Mouse (Mus musculus): ENCODE data around the gene Grb10. TPM values are rescaled to one million over a fixed set of nuclear protein-coding genes. Genes with fewer than 3 reads are reported as not detected.

The Grb10 gene
- 133 and 154 TPM in 2 replicates for polyA plus RNA-seq (2015; fragmentation: Nextera tagmentation; extraction: Ambion mirVana)

GRCm38 (mm10) chr11:12038470-12038985, at the start of gene Grb10:
Gene Grb10, minus strand, starts transcription at chr11:12038683.
- Histone ChIP-seq H3K27me3 (peaks cover 97% of the 10 kb centered on the region), H3K4me2 (peak within 1 kb of the TSS; percentile 56), H3K4me1 (replicated peaks) (peaks cover 3% of the 10 kb centered on the region), H3K27ac (replicated peaks) (peak within 1 kb of the TSS; percentile 78), H3K36me3 (no peaks in the 10 kb centered on the region), H3K9ac (peak within 1 kb of the TSS; percentile 78), H3K4me3 (peak within 1 kb of the TSS; percentile 57), H3K9me3 (no peaks in the 10 kb centered on the region)
- no peak for ATAC-seq (ENCODE audit: low read depth)
- WGBS = 20% methylated on average over 10 of the region's 10 CpGs

GRCm38 (mm10) chr11:12081638-12082037, 43.2 kb upstream of the Grb10 start:
- Histone ChIP-seq H3K27me3 (no peaks in the 10 kb centered on the region), H3K4me1 (replicated peaks) (no peaks in the 10 kb centered on the region), H3K9me3 (0 out of 2 replicates have a peak, but pooled peaks cover 3% of the 10 kb centered on the region), H3K4me2 (no peak overlapping the region), H3K9ac (no peak overlapping the region), H3K4me3 (no peak overlapping the region), H3K27ac (replicated peaks) (no peak overlapping the region), H3K36me3 (no peaks in the 10 kb centered on the region)
- ATAC-seq (ENCODE audit: low read depth) = no peak
- 86% methylated on average over 3 of the region's 3 CpGs for WGBS

GRCm38 (mm10) chr11:12079231-12079630, 40.7 kb upstream of the Grb10 start:
- H3K9me3 ChIP-seq = 0 out of 2 replicates have a peak, but pooled peaks cover 3% of the 10 kb centered on the region
- ATAC-seq (ENCODE audit: low read depth) = no peak
- 84% methylated on average over 2 of the region's 2 CpGs for WGBS
- no peaks in the 10 kb centered on the region for H3K4me1 ChIP-seq (replicated peaks)
- no peak overlapping the region for H3K4me3 ChIP-seq
- no peak overlapping the region for H3K27ac ChIP-seq (replicated peaks)
- no peaks in the 10 kb centered on the region for H3K36me3 ChIP-seq
- no peak overlapping the region for H3K9ac ChIP-seq
- H3K4me2 ChIP-seq = no peak overlapping the region
- no peaks in the 10 kb centered on the region for H3K27me3 ChIP-seq

GRCm38 (mm10) chr11:12075449-12075848, 37.0 kb upstream of the Grb10 start:
- ATAC-seq (ENCODE audit: low read depth) = no peak
- Histone ChIP-seq H3K4me2 (no peak overlapping the region), H3K4me3 (no peak overlapping the region), H3K9me3 (no peaks in the 10 kb centered on the region), H3K36me3 (no peaks in the 10 kb centered on the region), H3K27me3 (no peaks in the 10 kb centered on the region), H3K27ac (replicated peaks) (no peak overlapping the region), H3K9ac (no peak overlapping the region), H3K4me1 (replicated peaks) (no peaks in the 10 kb centered on the region)
- 85% methylated on average over 1 of the region's 1 CpGs for WGBS

- no peak overlapping the region for H3K27ac ChIP-seq (replicated peaks)
- WGBS = 86% methylated on average over 6 of the region's 6 CpGs
- no peak overlapping the region for H3K4me3 ChIP-seq
- H3K9ac ChIP-seq = no peak overlapping the region
- ATAC-seq (ENCODE audit: low read depth) = 0 out of 2 replicates have a peak, but pooled peaks have one; percentile 50
- no peaks in the 10 kb centered on the region for H3K36me3 ChIP-seq
- no peak overlapping the region for H3K4me2 ChIP-seq
- H3K27me3 ChIP-seq = no peaks in the 10 kb centered on the region
- no peaks in the 10 kb centered on the region for H3K9me3 ChIP-seq
- no peaks in the 10 kb centered on the region for H3K4me1 ChIP-seq (replicated peaks)
These were observed 35.1 kb upstream of the Grb10 start for GRCm38 (mm10) chr11:12073394-12074226.

- ATAC-seq (ENCODE audit: low read depth) = no peak
These were observed 33.8 kb upstream of the Grb10 start for GRCm38 (mm10) chr11:12072322-12072721.

GRCm38 (mm10) chr11:12059005-12059404, 20.5 kb upstream of the Grb10 start:
- no peak overlapping the region for H3K4me3 ChIP-seq
- 81% methylated on average over 4 of the region's 4 CpGs for WGBS
- no peak overlapping the region for H3K9ac ChIP-seq
- no peaks in the 10 kb centered on the region for H3K9me3 ChIP-seq
- H3K4me1 ChIP-seq (replicated peaks) = no peaks in the 10 kb centered on the region
- H3K36me3 ChIP-seq = no peaks in the 10 kb centered on the region
- H3K27me3 ChIP-seq = no peaks in the 10 kb centered on the region
- no peak overlapping the region for H3K4me2 ChIP-seq
- no peak overlapping the region for H3K27ac ChIP-seq (replicated peaks)
- ATAC-seq (ENCODE audit: low read depth) = no peak

More at GRCm38 (mm10) chr11:12072322-12072721, 33.8 kb upstream of the Grb10 start:
- H3K4me2 ChIP-seq = no peak overlapping the region
- no peak overlapping the region for H3K27ac ChIP-seq (replicated peaks)
- WGBS = 83% methylated on average over 3 of the region's 3 CpGs
- no peaks in the 10 kb centered on the region for H3K36me3 ChIP-seq
- no peaks in the 10 kb centered on the region for H3K9me3 ChIP-seq
- no peaks in the 10 kb centered on the region for H3K27me3 ChIP-seq
- no peaks in the 10 kb centered on the region for H3K4me1 ChIP-seq (replicated peaks)
- H3K4me3 ChIP-seq = no peak overlapping the region
- H3K9ac ChIP-seq = no peak overlapping the region

- Histone ChIP-seq H3K27me3 (peaks cover 13% of the 10 kb centered on the region), H3K27ac (replicated peaks) (no peak overlapping the region), H3K36me3 (no peaks in the 10 kb centered on the region), H3K4me1 (replicated peaks) (no peaks in the 10 kb centered on the region), H3K9me3 (no peaks in the 10 kb centered on the region), H3K9ac (no peak overlapping the region), H3K4me2 (no peak overlapping the region), H3K4me3 (no peak overlapping the region)
- ATAC-seq (ENCODE audit: low read depth) = no peak
- 66% methylated on average over 2 of the region's 2 CpGs for WGBS
These were observed 10.3 kb upstream of the Grb10 start for GRCm38 (mm10) chr11:12048547-12049327.

GRCm38 (mm10) chr11:12048135-12048534, 9.7 kb upstream of the Grb10 start:
- WGBS = 81% methylated on average over 1 of the region's 1 CpGs
- Histone ChIP-seq H3K36me3 (no peaks in the 10 kb centered on the region), H3K27ac (replicated peaks) (no peak overlapping the region), H3K9me3 (no peaks in the 10 kb centered on the region), H3K4me1 (replicated peaks) (no peaks in the 10 kb centered on the region), H3K9ac (no peak overlapping the region), H3K27me3 (peaks cover 19% of the 10 kb centered on the region), H3K4me3 (no peak overlapping the region), H3K4me2 (no peak overlapping the region)
- ATAC-seq (ENCODE audit: low read depth) = no peak

GRCm38 (mm10) chr11:12044245-12044644, 5.8 kb upstream of the Grb10 start:
- Histone ChIP-seq H3K4me1 (replicated peaks) (no peaks in the 10 kb centered on the region), H3K36me3 (no peaks in the 10 kb centered on the region), H3K9me3 (no peaks in the 10 kb centered on the region), H3K4me3 (no peak overlapping the region), H3K4me2 (no peak overlapping the region), H3K9ac (no peak overlapping the region), H3K27me3 (peaks cover 55% of the 10 kb centered on the region), H3K27ac (replicated peaks) (no peak overlapping the region)
- 60% methylated on average over 3 of the region's 3 CpGs for WGBS
- no peak for ATAC-seq (ENCODE audit: low read depth)

GRCm38 (mm10) chr11:12041787-12042186, 3.3 kb upstream of the Grb10 start:
- Histone ChIP-seq H3K4me2 (no peak overlapping the region), H3K27me3 (peaks cover 79% of the 10 kb centered on the region), H3K4me3 (no peak overlapping the region), H3K9ac (no peak overlapping the region), H3K27ac (replicated peaks) (no peak overlapping the region), H3K9me3 (no peaks in the 10 kb centered on the region), H3K36me3 (no peaks in the 10 kb centered on the region), H3K4me1 (replicated peaks) (peaks cover 1% of the 10 kb centered on the region)
- ATAC-seq (ENCODE audit: low read depth) = no peak
- WGBS = 83% methylated on average over 4 of the region's 4 CpGs

- 79% methylated on average over 6 of the region's 6 CpGs for WGBS
- no peak for ATAC-seq (ENCODE audit: low read depth)
- Histone ChIP-seq H3K27me3 (peaks cover 83% of the 10 kb centered on the region), H3K9ac (no peak overlapping the region), H3K9me3 (no peaks in the 10 kb centered on the region), H3K27ac (replicated peaks) (no peak overlapping the region), H3K4me1 (replicated peaks) (peaks cover 3% of the 10 kb centered on the region), H3K4me3 (no peak overlapping the region), H3K4me2 (no peak overlapping the region), H3K36me3 (no peaks in the 10 kb centered on the region)
These were observed 2.9 kb upstream of the Grb10 start for GRCm38 (mm10) chr11:12041379-12041778.

Measured in neural tube, embryonic 13.5 days (tissue).